Mouse (Mus musculus) erythroblast, embryonic 14.5 days (primary cell): ENCODE results near the gene Cd274. TPM values are rescaled to one million over a fixed set of nuclear protein-coding genes. Genes with fewer than 3 reads are reported as not detected.

Experiments used
- H3K27me3 ChIP-seq: 2 replicates; pipeline ENCODE4 v1.6.1; 2012; ENCODE audit warnings: inconsistent platforms; ENCODE audit not compliant: control insufficient read depth
- H3K36me3 ChIP-seq: 2 replicates; pipeline ENCODE4 v1.6.1; 2012; ENCODE audit warnings: mild to moderate bottlenecking, inconsistent platforms; ENCODE audit not compliant: control insufficient read depth
- H3K4me1 ChIP-seq: 2 replicates; pipeline ENCODE4 v1.6.1; 2012; ENCODE audit warnings: inconsistent platforms; ENCODE audit not compliant: control insufficient read depth
- H3K4me3 ChIP-seq: replicated peaks from 2 replicates; pipeline ENCODE3; 2012; ENCODE audit warnings: moderate library complexity, mild to moderate bottlenecking, inconsistent platforms
- H3K9me3 ChIP-seq: 2 replicates; pipeline ENCODE4 v1.6.1; 2012; ENCODE audit warnings: low read length, inconsistent platforms, mixed read lengths; ENCODE audit not compliant: control insufficient read depth
- GATA1 ChIP-seq: IDR thresholded peaks from 2 replicates; pipeline ENCODE4 v1.6.1; 2012; ENCODE audit warnings: low read length, inconsistent platforms, mixed read lengths
- TAL1 ChIP-seq: IDR thresholded peaks from 3 replicates; pipeline ENCODE4 v1.6.1; 2012; ENCODE audit warnings: low read length, inconsistent platforms, mixed read lengths
- polyA plus RNA-seq: library from polyadenylated mRNA; stranded (reverse); fragments of >175 nt; gene quantifications from 2 replicates; pipeline ENCODE4 v1.2.3, GENCODE M21; 2012

Gene Cd274
- polyA plus RNA-seq, 1 experiment, result not detected

DNA sequence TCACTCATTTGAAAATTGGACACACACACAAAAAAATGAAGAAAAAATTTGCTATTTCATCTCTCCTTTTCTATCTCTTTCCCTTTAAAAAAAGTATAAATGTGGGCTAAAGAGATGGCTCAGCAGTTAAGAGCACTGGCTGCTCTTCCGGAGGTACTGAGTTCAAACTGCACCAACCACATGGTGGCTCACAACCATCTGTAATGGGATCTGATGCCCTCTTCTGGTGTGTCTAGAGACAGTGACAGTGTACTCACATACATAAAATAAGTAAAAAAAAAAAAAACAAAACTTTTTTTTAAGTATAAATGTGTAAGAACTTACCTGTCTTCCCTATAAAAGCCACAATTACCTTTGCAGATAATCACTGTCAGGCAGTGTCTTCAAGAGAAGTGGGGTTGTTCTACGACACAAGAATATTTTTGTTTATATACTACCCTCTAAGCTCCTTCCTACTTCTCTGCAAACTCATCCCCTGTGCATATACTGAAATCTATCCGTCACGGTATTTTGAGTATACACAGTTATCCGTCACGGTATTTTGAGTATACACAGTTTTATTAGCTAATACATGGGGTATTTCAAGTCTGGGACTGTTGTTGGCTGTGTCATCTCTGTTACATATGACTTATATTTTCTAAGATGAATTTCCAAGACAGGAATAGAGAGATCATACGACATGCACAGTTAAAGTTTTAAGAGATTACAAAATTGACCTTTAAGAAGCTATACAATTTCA, 3.5 kb downstream of the Cd274 start:
- no peak for TF ChIP-seq TAL1
- no peak for TF ChIP-seq GATA1
- H3K4me3 ChIP-seq, result no peak overlapping the region
- no peaks in the 10 kb centered on the region for H3K9me3 ChIP-seq
- H3K4me1 ChIP-seq, result peaks cover 24% of the 10 kb centered on the region
- no peaks in the 10 kb centered on the region for H3K27me3 ChIP-seq
- no peaks in the 10 kb centered on the region for H3K36me3 ChIP-seq

DNA sequence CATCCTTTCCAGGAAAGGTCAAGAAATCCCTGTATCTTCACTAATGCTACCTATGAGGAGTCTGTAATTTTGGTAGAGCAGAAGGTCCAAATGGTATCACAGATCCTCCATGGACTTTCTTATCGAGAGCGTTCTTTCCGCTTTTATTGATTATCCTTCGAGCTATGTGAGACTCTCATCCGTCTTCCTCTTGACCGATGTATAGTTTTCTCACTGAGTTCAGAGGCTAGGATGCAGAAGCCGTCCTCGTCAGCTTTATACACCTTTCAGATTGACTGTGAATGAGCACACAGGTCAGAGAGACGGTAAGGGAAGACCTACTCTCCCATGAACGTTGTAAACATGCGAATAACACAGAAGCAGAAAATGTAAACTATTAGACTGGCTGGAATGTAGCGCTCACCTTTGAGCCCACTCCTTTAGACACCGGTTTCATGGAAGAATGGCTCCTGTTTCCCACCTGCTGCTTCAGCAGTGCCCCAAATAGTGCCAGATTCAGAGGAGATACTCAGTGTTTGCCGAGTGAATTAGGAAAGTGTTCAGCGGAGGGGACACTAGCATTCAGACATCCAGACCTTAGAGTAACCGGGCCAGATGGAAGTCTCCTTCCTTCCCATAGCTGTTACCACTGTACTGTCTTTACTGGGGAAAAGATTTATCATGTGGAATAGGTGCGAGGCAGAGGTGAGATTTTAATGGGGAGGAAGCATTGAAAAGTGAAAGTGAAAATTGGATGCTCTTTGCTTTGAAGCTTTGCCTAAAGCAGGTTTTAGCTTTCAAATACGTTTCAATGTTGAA, 4.2 kb downstream of the Cd274 start:
- Histone ChIP-seq H3K9me3 (no peaks in the 10 kb centered on the region), H3K36me3 (no peaks in the 10 kb centered on the region), H3K4me3 (peak overlapping the region; percentile 30), H3K27me3 (no peaks in the 10 kb centered on the region), H3K4me1 (peaks cover 17% of the 10 kb centered on the region)
- TF ChIP-seq TAL1 (no peak), GATA1 (no peak)

DNA sequence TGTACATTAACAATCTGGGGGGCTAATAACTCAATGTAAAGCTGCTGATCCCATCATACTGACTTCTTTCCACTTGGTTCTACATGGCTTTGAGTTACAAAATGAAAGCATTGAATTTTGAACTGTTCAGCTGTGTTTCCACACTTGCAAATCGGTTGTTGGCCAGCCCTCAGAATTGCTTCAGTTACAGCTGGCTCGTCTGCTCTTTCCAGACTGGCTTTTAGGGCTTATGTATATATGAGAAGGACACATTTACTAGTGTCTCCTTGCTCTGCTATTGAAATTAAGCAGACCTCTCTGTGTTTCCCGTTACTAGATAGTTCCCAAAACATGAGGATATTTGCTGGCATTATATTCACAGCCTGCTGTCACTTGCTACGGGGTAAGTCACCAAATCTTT, 4.9 kb downstream of the Cd274 start:
- Histone ChIP-seq H3K9me3 (no peaks in the 10 kb centered on the region), H3K4me3 (peak overlapping the region; percentile 4), H3K36me3 (no peaks in the 10 kb centered on the region), H3K27me3 (no peaks in the 10 kb centered on the region), H3K4me1 (peaks cover 12% of the 10 kb centered on the region)
- TF ChIP-seq TAL1 (no peak), GATA1 (no peak)

DNA sequence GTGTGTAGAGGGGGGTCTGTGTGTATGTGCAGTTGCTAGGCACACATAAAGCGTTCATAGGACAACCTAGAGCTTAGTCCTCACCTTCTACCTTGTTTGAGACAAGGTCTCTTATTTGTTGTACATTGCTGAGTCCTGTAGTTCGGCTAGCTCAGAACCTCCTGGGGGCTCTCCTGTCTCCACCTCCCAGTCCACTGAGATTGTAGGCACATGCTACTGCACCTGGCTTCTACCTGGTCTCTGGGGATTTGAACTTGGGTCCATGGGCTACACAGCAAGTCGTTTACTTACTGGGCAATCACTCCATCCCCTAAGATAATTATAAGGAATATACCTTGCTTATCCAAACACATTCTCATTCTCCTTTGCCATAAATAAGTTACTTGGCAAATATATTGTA, 5.4 kb downstream of the Cd274 start:
- H3K36me3 ChIP-seq, result no peaks in the 10 kb centered on the region
- TF ChIP-seq GATA1 (no peak), TAL1 (no peak)
- H3K4me3 ChIP-seq, result no peak overlapping the region
- no peaks in the 10 kb centered on the region for H3K27me3 ChIP-seq
- H3K4me1 ChIP-seq, result peaks cover 7% of the 10 kb centered on the region
- no peaks in the 10 kb centered on the region for H3K9me3 ChIP-seq

DNA sequence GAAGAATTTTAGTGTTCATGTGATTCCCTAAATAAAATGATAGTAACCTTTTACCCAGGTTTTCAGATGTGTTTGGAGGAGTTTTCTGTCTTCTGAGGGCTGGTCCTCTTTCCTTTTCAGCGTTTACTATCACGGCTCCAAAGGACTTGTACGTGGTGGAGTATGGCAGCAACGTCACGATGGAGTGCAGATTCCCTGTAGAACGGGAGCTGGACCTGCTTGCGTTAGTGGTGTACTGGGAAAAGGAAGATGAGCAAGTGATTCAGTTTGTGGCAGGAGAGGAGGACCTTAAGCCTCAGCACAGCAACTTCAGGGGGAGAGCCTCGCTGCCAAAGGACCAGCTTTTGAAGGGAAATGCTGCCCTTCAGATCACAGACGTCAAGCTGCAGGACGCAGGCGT, 6.2 kb downstream of the Cd274 start:
- Histone ChIP-seq H3K4me1 (peaks cover 6% of the 10 kb centered on the region), H3K27me3 (no peaks in the 10 kb centered on the region), H3K4me3 (no peak overlapping the region), H3K9me3 (no peaks in the 10 kb centered on the region), H3K36me3 (no peaks in the 10 kb centered on the region)
- TF ChIP-seq TAL1 (no peak), GATA1 (no peak)

DNA sequence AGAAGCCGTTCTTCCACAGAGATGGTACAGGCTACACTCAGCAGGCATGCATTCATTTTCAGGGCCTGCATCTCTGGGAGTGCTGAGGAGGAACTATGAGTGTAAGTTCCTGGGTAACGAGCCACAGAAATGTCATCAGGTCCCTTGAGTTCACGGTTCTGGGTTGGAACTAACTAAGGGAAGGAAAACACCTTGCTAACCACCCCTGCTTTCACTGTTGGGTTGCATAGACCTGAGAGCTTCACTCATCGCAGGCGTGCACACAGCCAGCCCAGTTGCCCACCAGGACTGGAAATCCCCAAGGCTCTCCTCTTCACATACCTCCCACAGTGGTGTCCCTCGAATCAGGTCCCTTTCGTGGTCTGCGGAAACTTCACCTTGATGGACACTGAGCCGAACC, 7.7 kb downstream of the Cd274 start:
- H3K27me3 ChIP-seq, result no peaks in the 10 kb centered on the region
- no peak overlapping the region for H3K4me3 ChIP-seq
- H3K36me3 ChIP-seq, result no peaks in the 10 kb centered on the region
- no peak for TF ChIP-seq TAL1
- TF ChIP-seq GATA1, result no peak
- H3K9me3 ChIP-seq, result no peaks in the 10 kb centered on the region
- peaks cover 1% of the 10 kb centered on the region; the same call in 1 of the 2 replicates for H3K4me1 ChIP-seq

DNA sequence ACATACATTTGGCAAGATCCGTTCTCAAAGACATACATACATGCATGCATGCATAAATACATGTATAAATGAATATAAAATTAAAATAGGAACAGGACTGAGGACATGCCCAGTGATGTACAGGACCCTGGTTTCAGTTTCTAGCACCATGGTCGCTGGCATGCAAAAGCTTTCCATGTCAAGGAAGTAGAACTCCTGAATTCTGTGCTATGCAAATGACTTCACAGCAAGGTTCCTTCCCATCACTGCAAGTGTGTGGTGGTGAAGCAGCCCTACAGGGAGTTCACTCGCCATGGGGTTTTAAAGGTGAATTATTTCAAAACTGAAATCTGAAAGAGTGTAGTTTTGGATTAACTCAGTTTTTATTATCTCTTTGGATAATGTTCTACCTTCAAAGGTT, 9.1 kb downstream of the Cd274 start:
- no peaks in the 10 kb centered on the region for H3K9me3 ChIP-seq
- no peaks in the 10 kb centered on the region for H3K36me3 ChIP-seq
- no peak for TF ChIP-seq GATA1
- no peak for TF ChIP-seq TAL1
- H3K4me3 ChIP-seq, result no peak overlapping the region
- peaks cover under 1% of the 10 kb centered on the region; the same call in 1 of the 2 replicates for H3K4me1 ChIP-seq
- H3K27me3 ChIP-seq, result no peaks in the 10 kb centered on the region

DNA sequence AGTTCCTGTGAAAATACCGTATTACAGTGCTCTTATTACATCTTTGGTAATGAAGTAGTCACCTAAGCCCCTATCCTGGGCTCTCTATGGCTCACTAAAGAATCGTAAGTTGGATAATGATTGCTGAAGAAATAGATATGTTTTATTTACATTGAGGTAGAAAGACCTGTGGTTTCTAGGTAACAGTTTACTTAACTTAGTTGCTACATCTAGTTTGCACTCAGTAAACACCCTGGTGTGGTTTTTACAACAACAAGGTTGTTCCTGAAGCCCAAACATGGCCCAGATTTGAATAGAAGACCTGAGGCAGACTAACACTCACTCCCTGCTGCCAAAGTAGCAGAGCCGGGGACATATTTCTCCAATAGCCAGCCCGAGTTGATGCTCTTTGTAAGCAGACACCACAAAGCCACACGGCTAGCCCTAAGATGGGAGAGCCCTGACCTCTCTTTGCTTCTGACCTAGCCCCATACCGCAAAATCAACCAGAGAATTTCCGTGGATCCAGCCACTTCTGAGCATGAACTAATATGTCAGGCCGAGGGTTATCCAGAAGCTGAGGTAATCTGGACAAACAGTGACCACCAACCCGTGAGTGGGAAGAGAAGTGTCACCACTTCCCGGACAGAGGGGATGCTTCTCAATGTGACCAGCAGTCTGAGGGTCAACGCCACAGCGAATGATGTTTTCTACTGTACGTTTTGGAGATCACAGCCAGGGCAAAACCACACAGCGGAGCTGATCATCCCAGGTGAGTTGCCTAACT, 12.8 kb downstream of the Cd274 start:
- peaks cover 2% of the 10 kb centered on the region; the same call in 1 of the 2 replicates for H3K4me1 ChIP-seq
- no peaks in the 10 kb centered on the region for H3K9me3 ChIP-seq
- no peaks in the 10 kb centered on the region for H3K36me3 ChIP-seq
- TF ChIP-seq TAL1 (no peak), GATA1 (no peak)
- no peak overlapping the region for H3K4me3 ChIP-seq
- no peaks in the 10 kb centered on the region for H3K27me3 ChIP-seq

DNA sequence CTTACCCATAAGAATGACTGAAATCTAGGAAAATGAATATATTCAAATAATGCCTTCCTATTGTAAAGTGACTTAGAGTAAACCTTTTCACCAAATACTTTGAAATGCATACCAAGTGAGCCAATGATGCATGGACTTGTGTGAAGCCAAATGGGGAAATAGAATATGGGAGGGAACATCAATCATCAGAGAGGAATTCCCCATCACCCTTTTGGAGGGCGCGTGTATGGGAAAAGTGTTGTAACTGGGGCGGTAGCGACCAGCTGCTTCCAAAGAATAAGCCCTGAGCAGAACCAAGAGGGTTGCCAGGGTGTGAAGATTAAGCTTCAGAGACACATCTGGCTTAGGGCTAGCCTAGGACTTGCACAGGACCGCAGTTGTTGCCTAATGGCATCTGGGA, 16.1 kb downstream of the Cd274 start:
- Histone ChIP-seq H3K4me3 (no peak overlapping the region), H3K36me3 (no peaks in the 10 kb centered on the region), H3K4me1 (peaks cover 2% of the 10 kb centered on the region; the same call in 1 of the 2 replicates), H3K27me3 (no peaks in the 10 kb centered on the region), H3K9me3 (no peaks in the 10 kb centered on the region)
- TF ChIP-seq TAL1 (no peak), GATA1 (no peak)
